Mouse (Mus musculus) liver, embryonic 14.5 days (tissue): Measurements from ENCODE around the gene Vps72.

Experiments
- CTCF ChIP-seq: IDR thresholded peaks from 2 replicates; pipeline ENCODE4 v1.5.1; 2016; ENCODE audit warnings: antibody characterized with exemption, low read depth, control low read depth
- EP300 ChIP-seq: IDR thresholded peaks from 2 replicates; pipeline ENCODE4 v1.6.1; 2016; ENCODE audit warnings: antibody characterized with exemption, low read depth

GRCm38 (mm10) chr3:95105121-95105520 lies 5.7 kb upstream of the Vps72 start:
- TF ChIP-seq CTCF (no peak), EP300 (no peak)
